Mouse (Mus musculus) liver, postnatal 0 days (tissue): ENCODE results near the gene Ltbp1. TPM values are rescaled to one million over a fixed set of nuclear protein-coding genes. Genes with fewer than 3 reads are reported as not detected.

Experiments used
- ATAC-seq: fragments of 200-750 bp; cut with Nextera tagmentation; 2 replicates; pipeline ENCODE4 v1.8.0; 2017; ENCODE audit warnings: mild to moderate bottlenecking, moderate library complexity
- DNase-seq: peaks from one replicate; pipeline ENCODE4 v3.0.0-alpha.2; 2016
- H3K27ac ChIP-seq: fragments of 300-500 bp; sonication (generic); 2 replicates; pipeline ENCODE4 v1.5.1; 2014; ENCODE audit warnings: antibody characterized with exemption, moderate library complexity, mild to moderate bottlenecking, low read depth
- H3K27me3 ChIP-seq: fragments of 300-500 bp; sonication (generic); 2 replicates; pipeline ENCODE4 v1.6.1; 2014; ENCODE audit warnings: low read length, control low read depth, mixed read lengths; ENCODE audit not compliant: insufficient read depth
- H3K36me3 ChIP-seq: fragments of 300-500 bp; sonication (generic); replicated peaks from 2 replicates; pipeline ENCODE4 v1.6.1; 2014; ENCODE audit warnings: mild to moderate bottlenecking, control low read depth, low read length, moderate library complexity, mixed read lengths; ENCODE audit not compliant: insufficient read depth
- H3K4me1 ChIP-seq: fragments of 300-500 bp; sonication (generic); 2 replicates; pipeline ENCODE4 v1.6.1; 2014; ENCODE audit warnings: antibody characterized with exemption, mild to moderate bottlenecking, control low read depth; ENCODE audit not compliant: insufficient read depth
- H3K4me2 ChIP-seq: fragments of 300-500 bp; sonication (generic); 2 replicates; pipeline ENCODE4 v1.6.1; 2014; ENCODE audit warnings: low read depth, mild to moderate bottlenecking, low read length, moderate library complexity, mixed read lengths
- H3K4me3 ChIP-seq: fragments of 300-500 bp; sonication (generic); 2 replicates; pipeline ENCODE4 v1.5.1; 2014; ENCODE audit warnings: low read depth, low read length
- H3K9ac ChIP-seq: fragments of 300-500 bp; sonication (generic); replicated peaks from 2 replicates; pipeline ENCODE4 v1.6.1; 2014; ENCODE audit warnings: mild to moderate bottlenecking, moderate library complexity
- H3K9me3 ChIP-seq: fragments of 300-500 bp; sonication (generic); 2 replicates; pipeline ENCODE4 v1.6.1; 2016; ENCODE audit warnings: mild to moderate bottlenecking, control low read depth, low read length, mixed read lengths
- CTCF ChIP-seq: sonication (generic); IDR thresholded peaks from 2 replicates; pipeline ENCODE4 v1.5.1; 2016; ENCODE audit warnings: antibody characterized with exemption, low read depth
- EP300 ChIP-seq: IDR thresholded peaks from 2 replicates; pipeline ENCODE4 v1.6.1; 2016; ENCODE audit warnings: antibody characterized with exemption, low read depth, mild to moderate bottlenecking
- WGBS: fragments of 180-500 bp; shearing (Covaris S2); extraction: QIAGEN DNeasy Blood & Tissue Kit; methylation state at CpG from one replicate; pipeline ENCODE4 v1.1.7; 2014; ENCODE audit not compliant: insufficient replicate concordance; 5-methylcytosine and 5-hydroxymethylcytosine counted together
- polyA plus RNA-seq: library from polyadenylated mRNA; unstranded; fragments of >200 nt; fragmentation: Nextera tagmentation; extraction: Ambion mirVana; gene quantifications from 2 replicates; pipeline ENCODE4 v1.2.1, GENCODE M21; 2015

The Ltbp1 gene
- polyA plus RNA-seq, 1 experiment from 2014 or later, result 2.8 TPM

DNA sequence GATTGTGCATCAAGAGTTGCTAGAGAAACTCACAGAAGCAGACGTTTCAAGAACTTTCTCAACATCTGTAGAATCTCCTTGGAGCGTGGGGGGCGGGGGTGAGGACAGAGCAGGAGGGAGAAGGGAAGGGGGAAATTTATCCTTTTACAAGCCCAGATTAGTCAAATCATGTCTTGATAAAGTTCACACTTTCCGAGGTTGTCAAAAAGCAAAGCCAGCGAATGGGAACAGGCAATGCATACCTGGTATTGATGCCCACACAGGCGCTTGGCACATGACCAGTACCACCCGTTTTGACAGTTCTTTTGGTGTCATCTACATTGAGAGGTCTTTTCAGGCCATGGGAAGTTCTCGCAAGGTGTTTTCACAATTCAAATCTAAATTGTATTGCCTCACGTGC is 327.6 kb downstream of the Ltbp1 start:
- Histone ChIP-seq H3K9me3 (no peaks in the 10 kb centered on the region), H3K27ac (no peak overlapping the region), H3K9ac (no peak overlapping the region), H3K4me2 (no peak overlapping the region), H3K36me3 (no peaks in the 10 kb centered on the region), H3K4me3 (no peak overlapping the region), H3K27me3 (no peaks in the 10 kb centered on the region), H3K4me1 (no peaks in the 10 kb centered on the region)
- ATAC-seq (no peak), DNase-seq (no peak)
- TF ChIP-seq CTCF (no peak), EP300 (no peak)
- WGBS, result 80% methylated on average over 9 of the region's 9 CpGs

GRCm38 (mm10) chr17:75333759-75334158 is 328.4 kb downstream of the Ltbp1 start:
- ATAC-seq, result no peak
- H3K4me3 ChIP-seq, result no peak overlapping the region
- H3K36me3 ChIP-seq, result no peaks in the 10 kb centered on the region
- no peaks in the 10 kb centered on the region for H3K4me1 ChIP-seq
- no peak for TF ChIP-seq CTCF
- TF ChIP-seq EP300, result no peak
- no peaks in the 10 kb centered on the region for H3K9me3 ChIP-seq
- H3K9ac ChIP-seq, result no peak overlapping the region
- WGBS, result 73% methylated on average over 13 of the region's 13 CpGs
- DNase-seq, result no peak
- H3K27ac ChIP-seq, result no peak overlapping the region
- H3K27me3 ChIP-seq, result no peaks in the 10 kb centered on the region
- no peak overlapping the region for H3K4me2 ChIP-seq

- Histone ChIP-seq H3K9me3 (no peaks in the 10 kb centered on the region), H3K27ac (no peak overlapping the region), H3K4me1 (no peaks in the 10 kb centered on the region), H3K4me3 (no peak overlapping the region), H3K4me2 (no peak overlapping the region), H3K36me3 (no peaks in the 10 kb centered on the region), H3K9ac (no peak overlapping the region), H3K27me3 (no peaks in the 10 kb centered on the region)
- ATAC-seq, result no peak
- no peak for TF ChIP-seq EP300
- TF ChIP-seq CTCF, result no peak
- DNase-seq, result no peak
- WGBS, result 70% methylated on average over 9 of the region's 9 CpGs
Observed at GRCm38 (mm10) chr17:75335649-75336048, 330.3 kb downstream of the Ltbp1 start.

DNA sequence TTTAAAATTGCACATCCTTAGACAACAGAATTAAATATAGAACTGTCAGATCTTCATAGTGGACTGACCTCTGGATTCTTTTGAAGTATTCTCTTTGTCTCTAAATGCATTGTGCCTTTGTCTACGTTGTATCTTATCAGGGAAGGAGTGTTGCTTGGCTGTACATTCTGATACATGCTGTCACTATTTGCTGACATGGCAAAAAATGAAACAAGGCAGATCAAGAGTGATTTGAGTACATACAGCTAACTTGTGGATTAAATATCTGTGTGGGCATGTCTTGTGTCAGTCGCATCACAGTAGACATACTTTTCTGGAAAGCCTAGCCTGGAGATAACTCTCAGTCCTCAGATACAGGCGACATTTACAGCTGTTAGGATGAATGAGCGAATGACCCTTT is 335.9 kb downstream of the Ltbp1 start:
- DNase-seq (no peak), ATAC-seq (no peak)
- Histone ChIP-seq H3K9ac (no peak overlapping the region), H3K36me3 (no peaks in the 10 kb centered on the region), H3K4me3 (no peak overlapping the region), H3K27ac (no peak overlapping the region), H3K27me3 (no peaks in the 10 kb centered on the region), H3K4me1 (no peaks in the 10 kb centered on the region), H3K4me2 (no peak overlapping the region), H3K9me3 (no peaks in the 10 kb centered on the region)
- TF ChIP-seq CTCF, result no peak
- TF ChIP-seq EP300, result no peak
- WGBS, result 70% methylated on average over 4 of the region's 4 CpGs

DNA sequence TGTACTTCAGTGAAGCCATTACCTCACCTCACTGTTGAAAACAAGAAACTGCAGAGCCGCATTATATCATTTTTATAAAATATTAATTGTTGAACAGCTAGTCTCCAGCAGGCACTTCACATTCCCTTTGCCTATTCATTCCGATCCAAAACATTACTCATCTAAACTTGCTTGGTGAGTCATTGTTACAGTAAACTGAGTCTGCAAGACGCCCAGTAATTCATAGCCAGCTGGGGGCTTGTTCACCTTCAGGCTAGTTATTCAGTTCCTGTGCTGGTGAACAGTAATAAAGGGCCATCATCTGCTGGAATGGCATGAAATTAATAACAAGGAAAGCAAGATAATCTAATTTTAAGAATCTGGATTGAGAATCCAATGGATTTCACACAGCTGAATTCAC is 339.7 kb downstream of the Ltbp1 start:
- Histone ChIP-seq H3K9ac (no peak overlapping the region), H3K4me2 (no peak overlapping the region), H3K9me3 (no peaks in the 10 kb centered on the region; the same call in 1 of the 2 replicates), H3K27me3 (no peaks in the 10 kb centered on the region), H3K27ac (no peak overlapping the region), H3K4me1 (no peaks in the 10 kb centered on the region), H3K4me3 (no peak overlapping the region), H3K36me3 (no peaks in the 10 kb centered on the region)
- DNase-seq (no peak), ATAC-seq (no peak)
- 81% methylated on average over 3 of the region's 3 CpGs for WGBS
- TF ChIP-seq EP300 (no peak), CTCF (no peak)

- no peak for TF ChIP-seq EP300
- TF ChIP-seq CTCF, result peak; percentile 56
- Histone ChIP-seq H3K36me3 (no peaks in the 10 kb centered on the region), H3K4me2 (no peak overlapping the region), H3K9ac (no peak overlapping the region), H3K4me3 (no peak overlapping the region), H3K9me3 (no peaks in the 10 kb centered on the region; the same call in 1 of the 2 replicates), H3K27ac (no peak overlapping the region), H3K27me3 (no peaks in the 10 kb centered on the region), H3K4me1 (no peaks in the 10 kb centered on the region)
- 91% methylated on average over 4 of the region's 4 CpGs for WGBS
- no peak for DNase-seq
- no peak for ATAC-seq
Observed at GRCm38 (mm10) chr17:75347414-75347813, 342.0 kb downstream of the Ltbp1 start.

DNA sequence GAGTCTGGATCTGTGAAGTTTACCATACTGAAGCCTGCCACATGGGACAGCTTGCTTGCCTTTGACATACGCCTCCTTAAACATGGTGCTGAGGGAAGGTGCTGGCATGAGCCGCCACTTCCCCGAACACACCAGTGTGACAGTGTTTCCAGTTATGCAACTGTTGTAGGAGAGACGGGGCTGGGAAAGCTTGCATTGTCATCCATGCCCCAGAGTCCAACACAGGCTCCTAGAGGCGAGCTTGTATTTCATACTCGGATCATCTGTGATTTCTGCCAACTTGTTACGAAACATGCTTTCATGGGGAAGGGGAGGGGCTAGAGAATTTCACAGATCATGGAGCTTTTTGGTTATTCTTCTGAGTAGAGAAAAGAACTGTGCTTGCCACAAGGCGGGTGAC is 343.7 kb downstream of the Ltbp1 start:
- ATAC-seq (no peak), DNase-seq (no peak)
- H3K36me3 ChIP-seq, result no peaks in the 10 kb centered on the region
- no peaks in the 10 kb centered on the region for H3K4me1 ChIP-seq
- H3K9me3 ChIP-seq, result no peaks in the 10 kb centered on the region; the same call in 1 of the 2 replicates
- WGBS, result 70% methylated on average over 8 of the region's 8 CpGs
- no peaks in the 10 kb centered on the region for H3K27me3 ChIP-seq
- H3K27ac ChIP-seq, result no peak overlapping the region
- no peak for TF ChIP-seq EP300
- no peak for TF ChIP-seq CTCF
- H3K4me2 ChIP-seq, result no peak overlapping the region
- no peak overlapping the region for H3K9ac ChIP-seq
- H3K4me3 ChIP-seq, result no peak overlapping the region
